Mouse (Mus musculus) liver, embryonic 11.5 days (tissue): ENCODE measurements around the gene Ccdc85c. TPM values are rescaled to one million over a fixed set of nuclear protein-coding genes. Genes with fewer than 3 reads are reported as not detected.

ENCODE experiments used
- ATAC-seq: fragments of 200-750 bp; cut with Nextera tagmentation; replicated peaks from 2 replicates; pipeline ENCODE4 v1.8.0; 2017; ENCODE audit warnings: moderate number of reproducible peaks, mild to moderate bottlenecking, moderate TSS enrichment, moderate library complexity; ENCODE audit not compliant: low FRiP score
- DNase-seq: peaks from one replicate; pipeline ENCODE4 v3.0.0-alpha.2; 2017; ENCODE audit warnings: low spot score
- H3K27ac ChIP-seq: fragments of 300-500 bp; sonication (generic); 2 replicates; pipeline ENCODE4 v1.5.1; 2014; ENCODE audit warnings: mild to moderate bottlenecking, low read depth, low read length, control low read depth
- H3K27me3 ChIP-seq: fragments of 300-500 bp; sonication (generic); replicated peaks from 2 replicates; pipeline ENCODE4 v1.6.1; 2014; ENCODE audit warnings: low read length, mixed read lengths; ENCODE audit not compliant: control insufficient read depth, insufficient read depth
- H3K36me3 ChIP-seq: fragments of 300-500 bp; sonication (generic); 2 replicates; pipeline ENCODE4 v1.6.1; 2014; ENCODE audit warnings: mild to moderate bottlenecking, low read length, moderate library complexity, mixed read lengths; ENCODE audit not compliant: control insufficient read depth, insufficient read depth
- H3K4me1 ChIP-seq: fragments of 300-500 bp; sonication (generic); replicated peaks from 2 replicates; pipeline ENCODE4 v1.6.1; 2014; ENCODE audit warnings: low read length, mixed read lengths; ENCODE audit not compliant: control insufficient read depth, insufficient read depth
- H3K4me2 ChIP-seq: fragments of 300-500 bp; sonication (generic); 2 replicates; pipeline ENCODE4 v1.6.1; 2014; ENCODE audit warnings: mild to moderate bottlenecking, control low read depth, moderate library complexity
- H3K4me3 ChIP-seq: fragments of 300-500 bp; sonication (generic); 2 replicates; pipeline ENCODE4 v1.5.1; 2014; ENCODE audit warnings: low read depth, low read length, control low read depth
- H3K9ac ChIP-seq: fragments of 300-500 bp; sonication (generic); 2 replicates; pipeline ENCODE4 v1.6.1; 2014; ENCODE audit warnings: low read depth, low read length, control low read depth
- H3K9me3 ChIP-seq: fragments of 300-500 bp; sonication (generic); 2 replicates; pipeline ENCODE4 v1.6.1; 2016; ENCODE audit warnings: low read length, inconsistent platforms, mixed read lengths; ENCODE audit not compliant: control insufficient read depth
- WGBS: fragments of 180-500 bp; shearing (Covaris S2); extraction: QIAGEN DNeasy Blood & Tissue Kit; methylation state at CpG from one replicate; pipeline ENCODE4 v1.1.7; 2014; 5-methylcytosine and 5-hydroxymethylcytosine counted together
- polyA plus RNA-seq: library from polyadenylated mRNA; unstranded; fragments of >200 nt; fragmentation: Nextera tagmentation; extraction: Ambion mirVana; gene quantifications from 2 replicates; pipeline ENCODE4 v1.2.1, GENCODE M21; 2014

The Ccdc85c gene
- polyA plus RNA-seq, 1 experiment from 2014 or later = 7.4 TPM

DNA sequence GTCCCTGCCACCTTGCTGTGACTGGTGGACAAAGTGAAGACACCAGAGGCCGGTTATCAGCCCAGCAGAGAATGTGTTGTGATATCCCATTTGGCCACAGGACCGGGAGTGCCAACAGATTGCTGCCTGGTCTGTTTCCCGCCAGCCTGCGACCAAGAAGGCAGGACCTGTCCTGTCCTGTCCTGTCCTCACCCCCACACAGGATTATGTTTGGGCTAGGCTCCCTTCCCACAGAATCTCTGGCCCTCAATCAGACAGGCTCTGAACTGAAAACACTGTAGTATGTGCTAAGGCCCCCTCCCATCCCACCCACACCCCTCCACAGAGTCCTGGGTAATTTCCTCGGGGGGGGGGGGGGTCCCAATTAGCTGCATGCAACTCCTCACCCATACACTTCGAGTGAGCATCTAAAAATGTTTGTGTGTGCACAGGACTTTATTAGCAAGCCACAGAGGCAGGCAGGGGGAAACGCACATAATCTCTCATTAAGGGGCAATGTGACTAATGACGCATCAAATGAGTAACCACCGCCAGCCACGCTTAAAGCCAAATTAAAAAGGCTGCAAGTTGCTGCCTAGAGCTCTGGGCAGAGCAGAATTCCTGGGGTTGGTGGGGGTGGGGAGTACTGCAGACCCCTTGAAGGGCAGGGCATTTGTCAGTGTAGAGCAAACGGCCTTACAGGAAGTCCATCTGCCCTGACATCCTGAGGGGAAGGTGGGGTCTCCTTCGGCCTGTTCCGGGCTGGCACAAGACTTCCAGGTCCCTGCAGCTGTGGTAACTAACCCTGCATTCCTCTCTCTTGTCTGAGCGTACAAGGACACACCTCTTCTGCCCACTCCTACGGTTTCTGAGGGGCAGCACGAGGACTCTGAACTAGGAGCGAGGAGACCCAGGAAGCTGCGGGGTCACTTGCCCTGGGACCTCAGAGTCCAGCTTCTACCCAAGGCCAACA is 61.9 kb downstream of the Ccdc85c start:
- Histone ChIP-seq H3K27me3 (no peaks in the 10 kb centered on the region), H3K27ac (peak overlapping the region; percentile 19; the same call in 1 of the 2 replicates), H3K4me2 (no peak overlapping the region), H3K9ac (no peak overlapping the region), H3K4me1 (peaks cover 36% of the 10 kb centered on the region), H3K9me3 (no peaks in the 10 kb centered on the region), H3K36me3 (no peaks in the 10 kb centered on the region), H3K4me3 (no peak overlapping the region)
- ATAC-seq = no peak
- no peak for DNase-seq
- WGBS = 42% methylated on average over 18 of the region's 18 CpGs

- DNase-seq (no peak), ATAC-seq (no peak)
- Histone ChIP-seq H3K27ac (no peak overlapping the region), H3K36me3 (no peaks in the 10 kb centered on the region), H3K4me2 (no peak overlapping the region), H3K4me1 (peaks cover 36% of the 10 kb centered on the region), H3K4me3 (no peak overlapping the region), H3K9ac (no peak overlapping the region), H3K9me3 (no peaks in the 10 kb centered on the region), H3K27me3 (no peaks in the 10 kb centered on the region)
- 76% methylated on average over 6 of the region's 6 CpGs for WGBS
Measured at GRCm38 (mm10) chr12:108212476-108212875, 62.7 kb downstream of the Ccdc85c start.

DNA sequence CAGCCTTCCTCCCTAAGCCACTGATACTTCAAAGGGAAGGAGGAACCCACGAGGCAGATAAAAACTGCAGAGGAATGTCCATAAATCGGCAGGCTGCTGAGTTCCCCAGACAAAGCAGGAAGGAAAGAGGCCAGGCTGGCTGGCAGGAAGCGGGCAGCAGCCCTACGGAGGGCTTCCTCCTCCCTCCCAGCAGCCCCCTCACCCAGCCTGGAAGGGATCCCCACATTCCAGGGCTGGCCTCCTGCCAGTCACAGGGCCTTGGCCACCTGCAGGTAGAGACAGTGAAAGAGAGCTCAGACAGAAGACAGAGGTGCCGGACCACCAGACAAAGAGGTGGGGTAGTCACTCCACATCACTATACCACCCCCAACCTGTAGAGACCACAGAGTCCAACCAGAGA is 63.2 kb downstream of the Ccdc85c start:
- Histone ChIP-seq H3K27me3 (no peaks in the 10 kb centered on the region), H3K9me3 (no peaks in the 10 kb centered on the region), H3K4me2 (no peak overlapping the region), H3K9ac (no peak overlapping the region), H3K4me3 (no peak overlapping the region), H3K36me3 (no peaks in the 10 kb centered on the region), H3K27ac (no peak overlapping the region), H3K4me1 (peaks cover 36% of the 10 kb centered on the region)
- ATAC-seq = no peak
- DNase-seq = no peak
- WGBS = 39% methylated on average over 5 of the region's 5 CpGs

DNA sequence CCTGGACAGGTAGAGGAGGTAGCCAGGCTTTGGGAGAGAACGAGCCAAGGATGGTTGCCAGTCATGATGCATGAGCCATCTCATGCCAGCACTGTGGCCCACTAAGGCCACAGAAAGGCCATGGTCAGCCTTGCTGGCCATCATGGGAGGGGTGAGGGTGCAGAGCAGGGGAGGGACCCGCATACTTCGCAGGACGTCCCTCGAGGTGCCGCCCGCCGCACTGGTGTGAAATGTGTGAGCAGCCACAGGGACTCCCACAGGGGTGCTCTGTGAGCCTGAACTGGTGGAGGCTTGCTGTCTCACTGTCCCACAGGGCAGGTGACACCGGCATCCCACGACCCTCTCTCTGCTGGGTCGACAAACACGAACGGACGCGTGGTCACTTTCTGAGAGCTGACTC is 64.6 kb downstream of the Ccdc85c start:
- H3K9me3 ChIP-seq = no peaks in the 10 kb centered on the region
- H3K27ac ChIP-seq = no peak overlapping the region
- 87% methylated on average over 15 of the region's 15 CpGs for WGBS
- no peak for DNase-seq
- no peaks in the 10 kb centered on the region for H3K27me3 ChIP-seq
- no peak for ATAC-seq
- peaks cover 36% of the 10 kb centered on the region for H3K4me1 ChIP-seq
- H3K4me2 ChIP-seq = no peak overlapping the region
- H3K9ac ChIP-seq = no peak overlapping the region
- no peaks in the 10 kb centered on the region; the same call in 1 of the 2 replicates for H3K36me3 ChIP-seq
- no peak overlapping the region for H3K4me3 ChIP-seq

DNA sequence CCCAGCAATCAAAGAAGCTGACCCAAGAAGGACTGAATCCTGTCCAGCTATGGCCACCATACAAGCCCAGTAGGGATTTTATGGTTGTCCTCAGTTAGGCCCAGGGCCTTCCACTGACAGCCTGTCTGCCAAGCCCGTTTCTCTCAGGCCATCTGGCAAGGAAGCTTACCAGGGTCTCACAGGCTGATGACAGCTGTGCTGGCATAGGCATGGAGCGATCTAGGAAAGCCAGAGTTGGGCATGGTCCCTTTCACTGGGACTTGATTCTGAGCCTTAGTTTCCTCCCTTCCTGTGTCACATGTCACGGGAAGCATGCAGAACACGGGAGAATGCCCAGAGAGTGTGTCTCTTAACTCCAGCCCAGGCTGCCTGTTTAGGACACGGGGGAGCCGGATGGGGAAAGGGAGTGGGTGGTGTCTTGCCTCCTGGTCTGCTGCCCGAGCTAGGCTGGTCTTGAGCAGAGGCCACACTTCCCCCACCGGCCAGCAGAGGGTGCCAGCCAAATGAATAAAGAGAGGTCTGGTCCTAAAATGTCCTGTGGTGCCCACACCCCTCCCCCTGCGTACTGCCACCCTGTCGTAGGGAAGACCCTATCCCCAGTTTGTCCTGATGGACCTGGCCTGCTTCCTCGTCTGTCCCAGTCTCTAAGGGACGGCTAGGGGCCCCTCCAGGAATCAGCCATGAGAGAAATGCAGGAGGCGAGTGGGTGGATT is 66.3 kb downstream of the Ccdc85c start:
- 39% methylated on average over 13 of the region's 13 CpGs for WGBS
- Histone ChIP-seq H3K27ac (no peak overlapping the region), H3K9ac (no peak overlapping the region), H3K27me3 (no peaks in the 10 kb centered on the region), H3K9me3 (no peaks in the 10 kb centered on the region), H3K4me3 (no peak overlapping the region), H3K4me1 (peaks cover 30% of the 10 kb centered on the region), H3K36me3 (peaks cover 9% of the 10 kb centered on the region), H3K4me2 (no peak overlapping the region)
- DNase-seq = peak; percentile 76
- ATAC-seq = 0 out of 2 replicates have a peak, but pooled peaks have one; percentile 13

DNA sequence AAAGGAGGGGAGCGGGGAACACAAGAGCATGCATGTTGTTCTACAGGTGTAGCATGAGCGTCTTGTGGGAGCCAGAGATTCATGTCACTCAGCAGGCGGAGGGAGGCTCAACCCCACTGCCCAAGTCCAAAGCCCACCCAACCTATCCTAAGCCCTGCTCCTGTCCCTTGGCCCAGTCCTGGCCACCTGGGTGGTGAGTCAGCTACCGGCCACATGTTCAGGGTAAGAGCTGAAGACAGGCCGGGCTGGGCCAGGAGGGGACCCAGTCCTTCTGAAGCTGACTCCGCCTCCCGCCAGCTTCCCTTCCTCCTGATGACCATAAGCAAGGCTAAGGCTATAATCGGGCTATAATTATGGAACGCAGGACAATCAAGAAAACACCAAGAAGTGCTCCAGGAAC is 67.0 kb downstream of the Ccdc85c start:
- H3K36me3 ChIP-seq = peaks cover 9% of the 10 kb centered on the region
- no peak overlapping the region for H3K9ac ChIP-seq
- H3K4me1 ChIP-seq = peaks cover 24% of the 10 kb centered on the region
- H3K4me2 ChIP-seq = no peak overlapping the region
- peak; percentile 29 for DNase-seq
- no peak for ATAC-seq
- no peak overlapping the region for H3K4me3 ChIP-seq
- H3K9me3 ChIP-seq = no peaks in the 10 kb centered on the region
- H3K27ac ChIP-seq = no peak overlapping the region
- H3K27me3 ChIP-seq = no peaks in the 10 kb centered on the region
- WGBS = 89% methylated on average over 9 of the region's 9 CpGs

DNA sequence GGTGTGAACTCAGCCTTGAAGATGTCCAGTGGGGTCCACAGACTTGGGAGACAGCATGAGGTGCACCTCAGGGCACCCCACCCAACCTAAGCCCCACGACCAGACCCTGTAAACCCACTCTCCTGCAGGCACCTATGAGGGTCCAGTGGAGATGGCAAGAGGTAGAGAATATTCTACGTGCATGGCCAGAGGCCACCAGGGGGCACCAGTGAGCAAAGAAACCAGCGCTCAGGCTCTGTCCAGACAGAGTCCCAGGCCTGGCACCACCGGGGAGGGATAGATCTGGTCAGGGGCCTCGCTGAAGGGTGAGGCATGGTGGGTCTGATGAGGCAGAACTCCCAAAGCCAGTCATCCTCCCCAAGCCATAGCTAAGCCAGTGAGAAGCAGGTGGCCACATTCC is 68.6 kb downstream of the Ccdc85c start:
- peaks cover 17% of the 10 kb centered on the region for H3K4me1 ChIP-seq
- WGBS = 16% methylated on average over 5 of the region's 5 CpGs
- H3K27ac ChIP-seq = no peak overlapping the region
- no peak overlapping the region for H3K4me3 ChIP-seq
- H3K27me3 ChIP-seq = no peaks in the 10 kb centered on the region
- peaks cover 19% of the 10 kb centered on the region for H3K36me3 ChIP-seq
- H3K9ac ChIP-seq = no peak overlapping the region
- ATAC-seq (peak; percentile 62), DNase-seq (peak; percentile 79)
- H3K4me2 ChIP-seq = no peak overlapping the region
- no peaks in the 10 kb centered on the region for H3K9me3 ChIP-seq

GRCm38 (mm10) chr12:108204978-108205377 is 70.2 kb downstream of the Ccdc85c start:
- ATAC-seq = no peak
- Histone ChIP-seq H3K4me2 (no peak overlapping the region), H3K4me1 (peaks cover 11% of the 10 kb centered on the region), H3K27me3 (no peaks in the 10 kb centered on the region), H3K9ac (no peak overlapping the region), H3K4me3 (no peak overlapping the region), H3K27ac (no peak overlapping the region), H3K36me3 (peaks cover 23% of the 10 kb centered on the region), H3K9me3 (no peaks in the 10 kb centered on the region)
- 87% methylated on average over 12 of the region's 12 CpGs for WGBS
- DNase-seq = no peak
